Mouse (Mus musculus) forebrain, postnatal 0 days (tissue): ENCODE results near the gene Allc. TPM values are rescaled to one million over a fixed set of nuclear protein-coding genes. Genes with fewer than 3 reads are reported as not detected.

Experiments used
- ATAC-seq: fragments of 200-750 bp; cut with Nextera tagmentation; 2 replicates; pipeline ENCODE4 v1.8.0; 2017; ENCODE audit warnings: mild to moderate bottlenecking, moderate library complexity
- DNase-seq: peaks from one replicate; pipeline ENCODE4 v3.0.0-alpha.2; 2015
- H3K27ac ChIP-seq: fragments of 300-500 bp; sonication (generic); 2 replicates; pipeline ENCODE4 v1.5.1; 2014; ENCODE audit warnings: low read depth, mild to moderate bottlenecking, antibody characterized with exemption, low read length, moderate library complexity, mixed read lengths
- H3K27me3 ChIP-seq: fragments of 300-500 bp; sonication (generic); 2 replicates; pipeline ENCODE4 v1.6.1; 2014; ENCODE audit warnings: mild to moderate bottlenecking, low read length, mixed read lengths; ENCODE audit not compliant: insufficient read depth
- H3K36me3 ChIP-seq: fragments of 300-500 bp; sonication (generic); 2 replicates; pipeline ENCODE4 v1.6.1; 2014; ENCODE audit warnings: mild to moderate bottlenecking, moderate library complexity; ENCODE audit not compliant: insufficient read depth
- H3K4me1 ChIP-seq: fragments of 300-500 bp; sonication (generic); 2 replicates; pipeline ENCODE4 v1.6.1; 2014; ENCODE audit warnings: antibody characterized with exemption; ENCODE audit not compliant: insufficient read depth
- H3K4me2 ChIP-seq: fragments of 300-500 bp; sonication (generic); 2 replicates; pipeline ENCODE4 v1.6.1; 2014; ENCODE audit warnings: low read depth, mild to moderate bottlenecking, moderate library complexity
- H3K4me3 ChIP-seq: fragments of 300-500 bp; sonication (generic); 2 replicates; pipeline ENCODE4 v1.5.1; 2014; ENCODE audit warnings: low read depth, low read length, mixed read lengths
- H3K9ac ChIP-seq: fragments of 300-500 bp; sonication (generic); 2 replicates; pipeline ENCODE4 v1.6.1; 2014; ENCODE audit warnings: mild to moderate bottlenecking
- H3K9me3 ChIP-seq: fragments of 300-500 bp; sonication (generic); 2 replicates; pipeline ENCODE4 v1.6.1; 2016; ENCODE audit warnings: low read length
- CTCF ChIP-seq: sonication (generic); IDR thresholded peaks from 2 replicates; pipeline ENCODE4 v1.5.1; 2016; ENCODE audit warnings: antibody characterized with exemption, control low read depth, low read depth
- WGBS: fragments of 180-500 bp; shearing (Covaris S2); extraction: QIAGEN DNeasy Blood & Tissue Kit; methylation state at CpG from one replicate; pipeline ENCODE4 v1.1.7; 2014; 5-methylcytosine and 5-hydroxymethylcytosine counted together
- polyA plus RNA-seq: library from polyadenylated mRNA; unstranded; fragments of >200 nt; fragmentation: Nextera tagmentation; extraction: Ambion mirVana; gene quantifications from 2 replicates; pipeline ENCODE4 v1.2.1, GENCODE M21; 2015
- total RNA-seq: library from RNA; depleted of rRNA; stranded (reverse); fragments of >200 nt; gene quantifications from 2 replicates; pipeline ENCODE4 v1.2.3, GENCODE M21; 2014

Allc gene
- total and polyA plus RNA-seq, 2 experiments from 2014 or later = 0.17 to 0.29 TPM

DNA sequence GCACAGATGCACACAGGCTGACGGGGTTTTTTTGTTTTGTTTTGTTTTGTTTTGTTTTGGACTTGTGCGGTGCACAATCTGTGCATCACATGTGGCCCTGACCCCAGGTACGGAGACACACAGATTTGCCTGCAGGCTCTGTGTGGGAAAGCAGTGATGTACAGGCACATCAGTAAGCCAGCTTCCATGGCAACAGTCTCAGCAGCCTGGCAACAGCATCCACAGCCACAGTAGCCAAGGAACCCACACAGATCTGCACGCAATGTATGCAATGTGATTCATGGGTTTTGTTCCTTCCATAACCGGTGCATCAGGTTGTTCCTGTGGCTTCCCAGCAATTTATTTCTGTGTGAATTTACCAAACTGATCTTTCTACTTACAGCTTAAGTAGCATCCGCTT, 5.6 kb upstream of the Allc start:
- TF ChIP-seq CTCF = no peak
- H3K4me2 ChIP-seq = 0 out of 2 replicates have a peak overlapping the region, but pooled peaks have one; percentile 2
- H3K4me1 ChIP-seq = peaks cover 17% of the 10 kb centered on the region
- H3K36me3 ChIP-seq = no peaks in the 10 kb centered on the region
- H3K27me3 ChIP-seq = no peaks in the 10 kb centered on the region
- H3K27ac ChIP-seq = peak overlapping the region; percentile 71
- peak; percentile 69 for ATAC-seq
- H3K4me3 ChIP-seq = no peak overlapping the region
- WGBS = 40% methylated on average over 6 of the region's 6 CpGs
- 0 out of 2 replicates have a peak overlapping the region, but pooled peaks have one; percentile 28 for H3K9ac ChIP-seq
- DNase-seq = peak; percentile 83
- no peaks in the 10 kb centered on the region for H3K9me3 ChIP-seq

DNA sequence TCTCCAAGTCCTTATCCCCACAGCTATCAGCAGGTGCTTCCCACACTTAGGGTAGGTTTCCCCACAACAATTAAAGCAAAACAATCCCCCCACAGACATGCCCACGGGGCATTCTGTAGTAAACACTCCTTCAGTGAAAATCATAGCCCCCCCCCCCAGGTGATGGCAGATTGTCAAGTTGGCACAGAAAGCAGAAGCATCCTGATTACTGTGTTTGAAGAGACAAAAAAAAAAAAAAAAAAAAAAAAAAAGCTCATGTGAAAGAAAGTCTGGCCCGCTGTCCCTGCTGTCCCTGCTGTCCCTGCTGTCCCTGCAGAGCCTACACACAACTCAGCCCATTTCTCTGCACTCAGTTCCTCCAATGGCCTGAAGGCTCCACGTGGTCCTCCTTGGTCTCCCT, 1.7 kb upstream of the Allc start:
- ATAC-seq (no peak), DNase-seq (no peak)
- H3K4me3 ChIP-seq = no peak overlapping the region
- no peak overlapping the region for H3K4me2 ChIP-seq
- H3K9me3 ChIP-seq = no peaks in the 10 kb centered on the region
- no peak overlapping the region for H3K9ac ChIP-seq
- no peak for TF ChIP-seq CTCF
- no peak overlapping the region for H3K27ac ChIP-seq
- H3K4me1 ChIP-seq = peaks cover 14% of the 10 kb centered on the region
- WGBS = 34% methylated on average over 3 of the region's 3 CpGs
- H3K36me3 ChIP-seq = no peaks in the 10 kb centered on the region
- H3K27me3 ChIP-seq = no peaks in the 10 kb centered on the region

DNA sequence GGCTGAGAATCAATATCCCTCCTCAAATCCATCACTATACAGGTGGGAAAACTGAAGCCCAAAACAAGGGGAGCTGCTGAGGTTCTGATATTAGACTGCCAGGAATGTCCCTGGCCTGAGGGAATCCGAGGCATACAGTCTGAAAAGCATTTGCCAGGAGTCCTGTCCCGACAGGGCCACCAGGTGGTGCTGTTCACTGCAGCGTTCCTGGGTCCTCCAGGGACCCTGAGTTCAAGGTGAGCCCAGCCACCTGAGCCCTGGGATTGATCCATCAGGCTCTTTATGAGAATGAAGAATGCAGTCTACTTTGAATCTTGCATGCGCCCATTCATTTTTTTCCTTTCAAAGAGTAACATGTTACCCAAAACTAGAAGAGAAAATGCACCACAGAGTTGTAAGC, 3.2 kb downstream of the Allc start:
- DNase-seq (no peak), ATAC-seq (no peak)
- Histone ChIP-seq H3K9ac (no peak overlapping the region), H3K4me2 (no peak overlapping the region), H3K9me3 (no peaks in the 10 kb centered on the region), H3K4me1 (no peaks in the 10 kb centered on the region), H3K4me3 (no peak overlapping the region), H3K27ac (no peak overlapping the region), H3K36me3 (no peaks in the 10 kb centered on the region), H3K27me3 (no peaks in the 10 kb centered on the region)
- peak; percentile 60 for TF ChIP-seq CTCF
- WGBS = 33% methylated on average over 4 of the region's 4 CpGs

DNA sequence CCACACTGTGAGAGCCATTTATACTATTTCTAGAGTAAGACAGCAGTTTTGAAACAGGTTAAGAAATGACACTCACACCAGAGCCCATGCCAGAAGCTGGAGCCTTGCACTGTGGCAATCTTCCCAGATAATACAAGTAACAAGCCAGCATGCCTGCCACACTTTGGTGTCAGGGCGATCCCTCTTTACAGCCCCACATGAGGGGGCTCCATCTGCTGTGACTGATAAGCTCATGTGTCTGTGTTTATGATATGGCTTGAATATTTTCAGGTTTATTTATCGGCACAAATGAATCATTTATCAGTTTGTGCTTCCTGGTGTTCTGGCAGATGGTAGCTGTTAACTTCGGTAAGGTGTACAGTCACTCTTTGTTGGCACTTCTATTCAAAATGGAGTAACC, 4.2 kb downstream of the Allc start:
- DNase-seq (peak; percentile 50), ATAC-seq (peak; percentile 75)
- Histone ChIP-seq H3K27ac (no peak overlapping the region), H3K36me3 (no peaks in the 10 kb centered on the region), H3K9ac (no peak overlapping the region), H3K9me3 (no peaks in the 10 kb centered on the region), H3K4me3 (no peak overlapping the region), H3K27me3 (no peaks in the 10 kb centered on the region), H3K4me1 (no peaks in the 10 kb centered on the region), H3K4me2 (no peak overlapping the region)
- no peak for TF ChIP-seq CTCF
- 60% methylated on average over 3 of the region's 3 CpGs for WGBS

DNA sequence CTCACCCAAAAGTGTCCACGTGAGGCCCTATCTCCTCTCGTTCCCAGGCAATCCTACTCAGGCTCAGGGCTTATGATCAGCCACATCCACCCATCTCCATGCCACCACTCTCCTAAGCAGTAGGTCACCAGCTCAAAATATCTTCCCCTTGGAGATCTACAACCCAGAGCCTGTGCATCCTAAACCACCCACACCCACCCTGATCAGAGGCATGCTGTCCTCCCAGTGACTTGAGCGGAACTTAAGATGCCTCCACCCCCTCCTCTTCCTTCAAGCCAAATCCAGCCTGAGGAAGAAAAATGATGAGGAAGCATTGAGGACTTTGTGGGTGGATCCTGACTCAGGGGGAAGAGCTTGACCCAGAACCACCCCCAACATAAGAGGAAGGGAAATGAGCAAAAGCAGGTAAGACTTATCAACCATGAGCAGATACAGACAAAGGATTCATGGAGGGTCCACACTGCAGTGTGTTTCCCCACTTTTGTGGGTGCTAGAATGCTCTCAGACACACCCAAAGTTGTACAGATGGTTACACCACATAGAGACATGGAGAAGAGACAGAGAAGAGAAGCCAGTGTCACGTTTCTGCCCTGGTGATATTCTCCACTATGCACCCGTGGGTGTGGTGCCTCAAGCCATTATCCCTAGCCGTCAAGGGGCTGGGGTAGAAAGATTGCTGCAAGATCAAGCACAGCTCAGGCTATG, 6.8 kb downstream of the Allc start:
- no peak for TF ChIP-seq CTCF
- WGBS = 77% methylated on average over 6 of the region's 6 CpGs
- no peaks in the 10 kb centered on the region for H3K36me3 ChIP-seq
- H3K4me2 ChIP-seq = no peak overlapping the region
- no peak overlapping the region for H3K4me3 ChIP-seq
- H3K9me3 ChIP-seq = no peaks in the 10 kb centered on the region
- ATAC-seq (no peak), DNase-seq (no peak)
- no peak overlapping the region for H3K27ac ChIP-seq
- H3K9ac ChIP-seq = no peak overlapping the region
- H3K27me3 ChIP-seq = no peaks in the 10 kb centered on the region
- no peaks in the 10 kb centered on the region for H3K4me1 ChIP-seq

DNA sequence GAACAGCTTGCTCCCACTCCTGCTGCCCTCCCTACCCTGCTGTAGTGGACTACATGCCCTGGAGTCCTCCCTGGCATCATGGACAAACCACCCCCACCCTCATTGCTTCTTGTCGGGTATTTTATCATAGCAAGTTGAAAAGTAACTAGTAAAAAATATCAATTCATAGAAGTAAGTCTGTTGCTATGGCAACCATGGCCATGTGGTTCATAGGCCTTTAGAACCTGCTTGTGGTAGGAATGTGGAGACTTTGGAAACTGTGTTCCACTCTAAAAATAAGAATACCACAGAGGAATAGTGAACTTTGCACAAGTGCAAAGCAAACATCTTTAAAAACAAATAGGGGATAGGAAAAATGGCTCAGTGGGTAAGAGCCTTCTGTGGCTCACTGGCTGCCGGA, 10.1 kb downstream of the Allc start:
- no peak overlapping the region for H3K4me3 ChIP-seq
- H3K9ac ChIP-seq = no peak overlapping the region
- ATAC-seq (no peak), DNase-seq (peak; percentile 63)
- H3K27ac ChIP-seq = no peak overlapping the region
- H3K4me1 ChIP-seq = no peaks in the 10 kb centered on the region
- H3K9me3 ChIP-seq = no peaks in the 10 kb centered on the region
- no peak overlapping the region for H3K4me2 ChIP-seq
- no peaks in the 10 kb centered on the region for H3K27me3 ChIP-seq
- 64% methylated on average over 2 of the region's 2 CpGs for WGBS
- H3K36me3 ChIP-seq = no peaks in the 10 kb centered on the region
- TF ChIP-seq CTCF = no peak

DNA sequence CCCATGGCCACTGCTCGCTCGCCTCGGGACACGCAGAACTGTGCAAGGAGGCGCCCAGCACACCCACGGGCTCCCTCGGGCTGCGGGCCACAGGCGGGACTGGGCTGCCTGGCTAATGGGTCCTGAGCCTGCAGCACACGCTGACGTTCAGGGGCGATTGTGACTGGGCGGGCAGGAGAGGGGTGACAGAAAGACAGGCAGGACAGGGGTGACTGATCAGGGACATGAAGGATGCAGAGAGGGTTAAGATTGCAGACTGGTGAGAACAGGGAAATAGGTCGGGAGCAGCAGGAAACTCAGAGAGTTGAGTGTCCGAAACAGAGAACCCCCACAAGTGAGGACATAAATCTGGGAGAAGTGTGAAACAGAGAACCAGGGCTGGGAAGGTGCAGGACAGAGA, 30.0 kb downstream of the Allc start, which contains the start of gene Dcdc2c:
Gene Dcdc2c (minus strand): TSS at position 101 of the 400 bp plus-strand sequence.
- DNase-seq (no peak), ATAC-seq (no peak)
- WGBS = 82% methylated on average over 15 of the region's 15 CpGs

More for the DNA sequence above, 30.0 kb downstream of the Allc start, which contains the start of gene Dcdc2c:
- H3K9ac ChIP-seq = no peak within 1 kb of the TSS
- no peak within 1 kb of the TSS for H3K4me3 ChIP-seq
- H3K4me2 ChIP-seq = no peak within 1 kb of the TSS
- H3K27me3 ChIP-seq = no peaks in the 10 kb centered on the region
- no peak within 1 kb of the TSS for H3K27ac ChIP-seq
- no peak for TF ChIP-seq CTCF
- H3K9me3 ChIP-seq = no peaks in the 10 kb centered on the region
- no peaks in the 10 kb centered on the region for H3K4me1 ChIP-seq
- no peaks in the 10 kb centered on the region for H3K36me3 ChIP-seq
